Mouse (Mus musculus) stomach, postnatal 0 days (tissue): Measurements from ENCODE around the gene Themis. TPM values are rescaled to one million over a fixed set of nuclear protein-coding genes. Genes with fewer than 3 reads are reported as not detected.

ENCODE experiments used
- ATAC-seq: fragments of 200-750 bp; cut with Nextera tagmentation; 2 replicates; pipeline ENCODE4 v1.8.0; 2017; ENCODE audit not compliant: low FRiP score, low TSS enrichment
- DNase-seq: peaks from one replicate; pipeline ENCODE4 v3.0.0-alpha.2; 2016; ENCODE audit warnings: low spot score
- H3K27ac ChIP-seq: fragments of 300-500 bp; sonication (generic); replicated peaks from 2 replicates; pipeline ENCODE4 v1.5.1; 2014; ENCODE audit warnings: mild to moderate bottlenecking, control low read depth
- H3K27me3 ChIP-seq: fragments of 300-500 bp; sonication (generic); 2 replicates; pipeline ENCODE4 v1.6.1; 2014; ENCODE audit warnings: low read length; ENCODE audit not compliant: control insufficient read depth, insufficient read depth
- H3K36me3 ChIP-seq: fragments of 300-500 bp; sonication (generic); 2 replicates; pipeline ENCODE4 v1.6.1; 2014; ENCODE audit warnings: low read length, mixed read lengths; ENCODE audit not compliant: control insufficient read depth, insufficient read depth
- H3K4me1 ChIP-seq: fragments of 300-500 bp; sonication (generic); replicated peaks from 2 replicates; pipeline ENCODE4 v1.6.1; 2014; ENCODE audit warnings: antibody characterized with exemption; ENCODE audit not compliant: control insufficient read depth, insufficient read depth
- H3K4me2 ChIP-seq: fragments of 300-500 bp; sonication (generic); replicated peaks from 2 replicates; pipeline ENCODE4 v1.6.1; 2014; ENCODE audit warnings: low read depth, mild to moderate bottlenecking, control low read depth, moderate library complexity
- H3K4me3 ChIP-seq: fragments of 300-500 bp; sonication (generic); 2 replicates; pipeline ENCODE4 v1.5.1; 2014; ENCODE audit warnings: low read depth, low read length, control low read depth
- H3K9ac ChIP-seq: fragments of 300-500 bp; sonication (generic); 2 replicates; pipeline ENCODE4 v1.6.1; 2014; ENCODE audit warnings: mild to moderate bottlenecking, low read length, control low read depth, mixed read lengths
- H3K9me3 ChIP-seq: fragments of 300-500 bp; sonication (generic); 2 replicates; pipeline ENCODE4 v1.6.1; 2016; ENCODE audit warnings: low read length; ENCODE audit not compliant: control insufficient read depth
- CTCF ChIP-seq: IDR thresholded peaks from 2 replicates; pipeline ENCODE4 v1.5.1; 2016; ENCODE audit warnings: antibody characterized with exemption, low read depth, mild to moderate bottlenecking, moderate library complexity
- EP300 ChIP-seq: optimal IDR thresholded peaks from 2 replicates; pipeline ENCODE3; 2016; ENCODE audit warnings: antibody characterized with exemption
- WGBS: fragments of 180-500 bp; shearing (Covaris S2); extraction: QIAGEN DNeasy Blood & Tissue Kit; methylation state at CpG from one replicate; pipeline ENCODE4 v1.1.7; 2014; 5-methylcytosine and 5-hydroxymethylcytosine counted together
- polyA plus RNA-seq: library from polyadenylated mRNA; unstranded; fragments of >200 nt; fragmentation: Nextera tagmentation; extraction: Ambion mirVana; gene quantifications from 2 replicates; pipeline ENCODE4 v1.2.1, GENCODE M21; 2015

The Themis gene
- polyA plus RNA-seq, 1 experiment from 2014 or later, result 0.40 TPM

- Histone ChIP-seq H3K4me1 (no peaks in the 10 kb centered on the region), H3K4me2 (no peak overlapping the region), H3K36me3 (no peaks in the 10 kb centered on the region), H3K4me3 (no peak overlapping the region), H3K9me3 (no peaks in the 10 kb centered on the region), H3K9ac (no peak overlapping the region), H3K27ac (no peak overlapping the region), H3K27me3 (no peaks in the 10 kb centered on the region)
- no peak for ATAC-seq
- no peak for DNase-seq
- TF ChIP-seq CTCF (no peak), EP300 (no peak)
- WGBS, result 69% methylated on average over 5 of the region's 5 CpGs
Observed at GRCm38 (mm10) chr10:28811928-28812570, 143.9 kb downstream of the Themis start.

- Histone ChIP-seq H3K36me3 (no peaks in the 10 kb centered on the region), H3K27me3 (no peaks in the 10 kb centered on the region), H3K4me2 (no peak overlapping the region), H3K4me3 (no peak overlapping the region), H3K27ac (no peak overlapping the region), H3K9me3 (no peaks in the 10 kb centered on the region), H3K4me1 (no peaks in the 10 kb centered on the region), H3K9ac (no peak overlapping the region)
- DNase-seq (no peak), ATAC-seq (no peak)
- TF ChIP-seq CTCF, result no peak
- TF ChIP-seq EP300, result no peak
Observed at GRCm38 (mm10) chr10:28812571-28812936, 144.4 kb downstream of the Themis start.

DNA sequence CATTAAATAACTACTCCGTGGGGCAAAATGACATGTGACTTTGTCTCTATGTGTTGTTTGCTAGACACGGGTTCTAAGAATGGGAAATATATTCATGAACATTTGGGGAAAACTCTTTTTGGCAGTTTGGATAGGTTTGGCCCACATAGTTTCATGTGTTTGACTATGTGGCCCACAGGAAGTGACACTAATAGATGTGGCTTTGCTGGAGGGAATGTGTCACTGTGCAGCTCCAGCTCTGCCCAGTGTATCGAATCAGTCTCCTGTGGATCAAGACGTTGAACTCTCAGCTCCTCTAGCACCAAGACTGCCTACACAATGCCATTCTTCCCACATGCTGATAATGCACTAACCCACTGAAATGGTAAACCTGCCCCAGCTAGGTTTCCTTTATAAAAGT lies 148.0 kb downstream of the Themis start:
- no peak overlapping the region for H3K27ac ChIP-seq
- no peak for TF ChIP-seq EP300
- TF ChIP-seq CTCF, result no peak
- no peaks in the 10 kb centered on the region for H3K9me3 ChIP-seq
- no peaks in the 10 kb centered on the region for H3K36me3 ChIP-seq
- no peak for ATAC-seq
- H3K4me3 ChIP-seq, result no peak overlapping the region
- H3K4me1 ChIP-seq, result no peaks in the 10 kb centered on the region
- 72% methylated on average over 4 of the region's 4 CpGs for WGBS
- no peaks in the 10 kb centered on the region for H3K27me3 ChIP-seq
- no peak for DNase-seq
- no peak overlapping the region for H3K9ac ChIP-seq
- H3K4me2 ChIP-seq, result no peak overlapping the region

DNA sequence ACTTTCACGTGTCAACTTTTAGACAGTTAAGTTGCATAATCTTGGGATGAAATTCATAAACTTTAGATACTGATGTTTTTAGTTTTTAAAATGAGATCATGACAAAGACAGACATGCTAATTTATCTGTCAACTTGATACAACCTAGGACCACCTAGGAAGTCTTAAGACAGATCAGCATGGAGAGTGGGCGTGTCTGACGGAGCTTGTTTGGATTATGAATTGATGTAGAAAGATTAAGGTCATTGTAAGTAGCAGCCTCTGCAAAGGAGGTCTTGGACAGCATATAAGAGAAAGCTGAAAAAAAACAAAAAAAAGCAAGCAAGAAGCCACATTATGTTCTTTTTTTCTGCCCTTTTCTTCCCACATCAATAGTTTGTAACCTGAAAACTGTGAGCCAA lies 154.2 kb downstream of the Themis start:
- H3K9ac ChIP-seq, result no peak overlapping the region
- no peak overlapping the region for H3K4me2 ChIP-seq
- H3K27ac ChIP-seq, result no peak overlapping the region
- DNase-seq (no peak), ATAC-seq (no peak)
- WGBS, result 52% methylated on average over 3 of the region's 3 CpGs
- H3K27me3 ChIP-seq, result no peaks in the 10 kb centered on the region
- no peak overlapping the region for H3K4me3 ChIP-seq
- no peaks in the 10 kb centered on the region for H3K36me3 ChIP-seq
- no peaks in the 10 kb centered on the region for H3K9me3 ChIP-seq
- no peak for TF ChIP-seq EP300
- TF ChIP-seq CTCF, result no peak
- no peaks in the 10 kb centered on the region for H3K4me1 ChIP-seq

DNA sequence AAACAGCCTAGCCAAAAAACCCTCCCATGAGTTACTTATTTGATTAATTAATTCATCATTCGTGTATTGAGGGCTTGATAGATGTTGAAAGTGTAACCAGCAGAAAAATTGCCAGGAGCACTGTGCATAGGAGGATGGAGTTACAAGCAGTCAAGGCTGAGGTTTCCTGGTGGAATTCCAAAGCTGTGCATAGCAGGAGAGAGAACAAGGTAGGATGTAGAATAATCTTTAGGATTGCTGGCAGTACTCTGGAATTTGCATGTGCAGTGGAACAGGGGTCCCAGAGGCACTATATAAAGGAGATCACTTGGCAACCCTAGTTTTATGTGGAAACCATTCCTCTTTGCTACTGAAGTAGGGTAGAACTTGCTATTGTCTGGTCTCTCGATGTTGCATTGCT lies 174.4 kb downstream of the Themis start:
- DNase-seq, result no peak
- 65% methylated on average over 2 of the region's 2 CpGs for WGBS
- Histone ChIP-seq H3K4me1 (no peaks in the 10 kb centered on the region), H3K4me2 (no peak overlapping the region), H3K27me3 (no peaks in the 10 kb centered on the region), H3K9ac (no peak overlapping the region), H3K9me3 (no peaks in the 10 kb centered on the region), H3K27ac (no peak overlapping the region), H3K36me3 (no peaks in the 10 kb centered on the region), H3K4me3 (no peak overlapping the region)
- TF ChIP-seq CTCF (no peak), EP300 (no peak)
- ATAC-seq, result no peak

- Histone ChIP-seq H3K9ac (no peak overlapping the region), H3K4me2 (no peak overlapping the region), H3K27me3 (no peaks in the 10 kb centered on the region), H3K27ac (no peak overlapping the region), H3K4me1 (no peaks in the 10 kb centered on the region), H3K4me3 (no peak overlapping the region), H3K9me3 (no peaks in the 10 kb centered on the region), H3K36me3 (no peaks in the 10 kb centered on the region)
- WGBS, result 27% methylated on average over 7 of the region's 7 CpGs
- peak; percentile 57 for DNase-seq
- TF ChIP-seq EP300, result no peak
- peak; percentile 94 for TF ChIP-seq CTCF
- ATAC-seq, result 0 out of 2 replicates have a peak, but pooled peaks have one; percentile 29
Observed at GRCm38 (mm10) chr10:28843755-28844717, 175.9 kb downstream of the Themis start.
